Mouse (Mus musculus) adrenal gland, postnatal 10 days (tissue): ENCODE measurements around the gene Pcnx. TPM values are rescaled to one million over a fixed set of nuclear protein-coding genes. Genes with fewer than 3 reads are reported as not detected.

ENCODE experiments used
- DNase-seq: peaks from one replicate; pipeline ENCODE4 v3.0.0; 2021; ENCODE audit warnings: mixed read lengths
- total RNA-seq, 2 experiments: library from RNA; stranded (reverse); gene quantifications; 2 replicates each; pipeline ENCODE4 v1.2.3; 2021

Pcnx gene
- total RNA-seq, 2 experiments from 2014 or later: 46.5 to 52.0 TPM

GRCm38 (mm10) chr12:81905865-81906264 is 46.0 kb downstream of the Pcnx start:
- no peak for DNase-seq

DNA sequence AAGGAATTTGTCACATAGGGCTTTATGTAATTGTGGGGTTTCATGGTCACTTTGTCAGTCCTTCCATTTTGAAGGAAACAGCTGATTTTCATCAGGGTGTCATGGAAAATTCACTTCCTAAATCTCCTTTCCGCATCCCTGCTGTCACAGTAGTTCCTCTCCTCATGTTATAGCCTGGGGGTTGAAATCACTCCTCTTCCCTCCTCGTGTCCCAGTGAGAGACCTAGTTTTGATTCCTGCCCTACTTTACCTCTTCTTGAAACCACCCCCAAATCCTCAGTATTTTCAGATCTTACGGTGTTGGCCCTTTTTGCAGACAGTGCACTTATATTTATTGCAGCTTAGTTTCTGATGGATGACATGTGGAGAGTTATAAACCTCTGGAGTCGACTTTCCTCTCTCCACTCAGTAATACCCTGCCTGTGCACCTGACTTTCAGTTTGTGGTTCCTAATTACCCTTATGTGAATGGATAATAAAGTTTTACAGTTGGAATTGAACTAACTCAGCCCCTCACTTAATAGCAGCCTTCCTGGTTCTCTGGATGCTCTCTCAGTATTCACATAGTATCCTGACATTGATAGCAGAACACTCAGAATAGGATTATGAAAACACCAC is 48.0 kb downstream of the Pcnx start:
- no peak for DNase-seq

- DNase-seq: no peak
Observed at GRCm38 (mm10) chr12:81910439-81910838, 50.6 kb downstream of the Pcnx start.

- DNase-seq: peak; percentile 82
Observed at GRCm38 (mm10) chr12:81915176-81915950, 55.5 kb downstream of the Pcnx start.

- no peak for DNase-seq
Observed at GRCm38 (mm10) chr12:81918346-81918745, 58.5 kb downstream of the Pcnx start.

GRCm38 (mm10) chr12:81918886-81919285 is 59.1 kb downstream of the Pcnx start:
- no peak for DNase-seq

GRCm38 (mm10) chr12:81920027-81920426 is 60.2 kb downstream of the Pcnx start:
- no peak for DNase-seq

- DNase-seq: no peak
Observed at GRCm38 (mm10) chr12:81920614-81921013, 60.8 kb downstream of the Pcnx start.

- DNase-seq: no peak
Observed at GRCm38 (mm10) chr12:81921785-81922184, 62.0 kb downstream of the Pcnx start.

DNA sequence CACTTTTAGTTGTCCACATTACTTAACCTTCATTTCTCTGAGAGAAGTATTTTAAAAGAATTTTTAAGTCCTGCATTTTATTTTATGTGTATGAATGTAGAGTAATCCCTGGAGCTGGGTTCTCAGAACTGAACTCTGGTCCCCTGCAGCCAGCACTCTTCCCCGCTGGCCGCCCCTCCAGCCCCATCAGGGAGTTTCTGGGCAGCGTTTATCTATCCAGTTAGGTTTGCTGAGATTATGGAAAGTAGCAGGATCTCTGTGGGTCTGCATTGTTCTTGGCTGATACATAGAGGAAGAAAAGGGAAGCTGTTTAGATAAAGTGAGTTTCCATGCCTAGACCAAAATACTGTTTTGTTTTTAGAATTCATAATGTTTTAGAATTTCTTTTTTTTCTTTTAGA is 63.0 kb downstream of the Pcnx start:
- no peak for DNase-seq

- no peak for DNase-seq
Observed at GRCm38 (mm10) chr12:81927163-81927562, 67.3 kb downstream of the Pcnx start.

DNA sequence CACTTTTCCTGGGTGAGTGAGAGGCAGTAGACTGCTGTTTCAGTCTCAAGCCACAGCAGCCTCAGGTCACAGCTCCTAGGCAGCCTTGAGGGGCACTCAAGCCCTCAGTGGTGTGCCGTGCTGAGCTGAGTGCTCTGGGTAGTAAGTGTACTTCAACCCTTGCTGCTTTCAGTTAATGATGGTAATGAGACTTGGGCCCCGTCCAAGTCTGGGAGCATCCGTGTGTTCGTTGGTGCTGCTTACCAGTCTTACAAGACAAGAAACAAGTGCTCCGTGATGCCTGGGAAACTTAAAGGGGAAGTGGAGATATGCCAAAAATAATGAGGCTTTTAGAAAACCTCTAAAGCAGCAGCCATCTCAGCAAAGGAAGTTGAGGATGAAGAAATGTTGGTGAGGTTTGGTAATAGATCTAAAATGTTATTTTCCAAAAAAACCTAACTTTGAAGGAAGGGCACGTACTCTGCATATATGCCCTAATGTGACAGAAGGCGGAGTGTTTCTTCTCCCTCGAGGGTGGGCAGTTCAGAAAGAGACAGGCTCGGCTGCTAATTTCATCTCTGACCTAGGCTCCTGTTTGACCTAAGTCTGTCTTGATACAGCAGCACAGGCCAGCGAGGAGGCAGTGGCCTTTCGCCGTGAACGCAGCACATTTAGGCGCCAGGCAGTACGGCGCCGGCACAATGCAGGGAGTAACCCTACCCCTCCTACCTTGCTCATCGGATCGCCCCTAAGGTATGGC is 68.0 kb downstream of the Pcnx start:
- no peak for DNase-seq

- DNase-seq: no peak
Observed at GRCm38 (mm10) chr12:81928382-81928770, 68.6 kb downstream of the Pcnx start.

DNA sequence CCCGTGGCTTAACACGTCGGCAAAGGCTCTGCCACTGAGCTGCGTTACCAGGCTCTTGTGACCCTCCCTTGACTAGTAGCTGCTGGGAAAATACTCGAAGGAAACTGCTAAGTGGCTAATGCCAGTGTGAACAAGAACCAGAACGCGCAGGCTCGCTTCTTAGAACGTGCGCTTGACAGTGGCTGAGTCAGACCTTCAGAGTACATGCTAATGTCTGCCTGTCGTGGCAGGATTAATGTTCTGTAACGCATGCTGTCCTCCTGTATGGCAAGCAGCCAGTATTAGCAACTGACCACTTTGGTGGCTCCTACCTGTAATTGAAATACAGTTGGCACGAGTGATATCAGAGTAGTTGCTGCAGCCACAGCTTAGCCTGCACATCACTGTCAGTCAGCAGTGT is 72.2 kb downstream of the Pcnx start:
- no peak for DNase-seq

- no peak for DNase-seq
Observed at GRCm38 (mm10) chr12:81933430-81933829, 73.6 kb downstream of the Pcnx start.

DNA sequence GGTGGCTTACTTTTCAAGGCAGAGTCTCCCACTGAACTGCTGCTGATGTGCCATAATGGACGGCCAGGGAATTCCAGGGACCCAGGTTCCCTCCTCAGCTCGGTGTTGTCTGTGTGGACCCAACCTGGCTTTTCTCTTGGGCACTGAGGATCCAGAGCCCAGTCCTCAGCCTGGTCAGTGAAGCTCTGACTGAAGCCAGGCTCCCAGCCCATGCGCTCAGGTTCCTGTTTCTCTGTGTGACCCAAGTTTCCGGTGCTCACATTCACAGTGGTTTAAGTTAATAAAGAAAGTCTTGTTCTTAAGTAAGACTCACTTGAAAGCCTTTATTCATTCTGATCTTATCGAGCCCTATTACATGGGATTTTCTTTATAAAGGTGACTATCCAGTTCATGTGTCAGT is 74.7 kb downstream of the Pcnx start:
- no peak for DNase-seq

GRCm38 (mm10) chr12:81936066-81936465 is 76.2 kb downstream of the Pcnx start:
- no peak for DNase-seq

- DNase-seq: no peak
Observed at GRCm38 (mm10) chr12:81941191-81941590, 81.4 kb downstream of the Pcnx start.

DNA sequence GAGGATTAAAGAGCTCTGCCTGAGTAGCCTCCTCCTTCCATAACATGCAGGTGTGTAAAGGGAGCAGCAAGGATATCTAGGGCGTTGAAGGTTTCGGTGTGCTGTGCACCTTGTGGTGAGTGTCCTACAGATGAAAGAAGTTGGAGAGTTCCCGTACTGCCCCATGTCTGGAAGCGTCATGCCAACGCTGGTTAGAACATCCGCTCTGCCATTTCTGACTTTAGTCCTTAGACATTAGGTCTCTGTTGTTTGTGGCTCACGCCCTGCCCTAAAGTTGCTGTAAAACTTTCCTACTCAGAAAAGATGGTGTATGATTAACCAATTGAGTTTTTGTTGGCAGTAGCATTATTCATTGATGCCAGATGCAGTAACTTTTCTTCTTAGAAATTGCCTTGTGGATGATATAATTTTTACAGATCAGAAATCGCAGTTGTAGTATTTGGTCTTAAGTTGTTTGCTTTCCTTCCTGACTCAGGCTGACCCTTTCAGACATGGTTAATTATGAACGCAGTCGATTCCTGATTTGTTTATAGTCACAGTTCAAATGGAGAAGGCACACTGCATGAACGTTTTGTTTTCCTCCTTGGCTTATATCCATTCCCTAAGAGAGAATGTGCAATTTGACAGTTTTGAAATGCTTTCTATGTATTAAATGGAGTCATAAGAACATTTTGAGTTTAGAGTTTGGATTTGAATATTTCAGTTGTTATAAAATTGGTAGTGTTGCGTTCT is 83.7 kb downstream of the Pcnx start:
- no peak for DNase-seq

DNA sequence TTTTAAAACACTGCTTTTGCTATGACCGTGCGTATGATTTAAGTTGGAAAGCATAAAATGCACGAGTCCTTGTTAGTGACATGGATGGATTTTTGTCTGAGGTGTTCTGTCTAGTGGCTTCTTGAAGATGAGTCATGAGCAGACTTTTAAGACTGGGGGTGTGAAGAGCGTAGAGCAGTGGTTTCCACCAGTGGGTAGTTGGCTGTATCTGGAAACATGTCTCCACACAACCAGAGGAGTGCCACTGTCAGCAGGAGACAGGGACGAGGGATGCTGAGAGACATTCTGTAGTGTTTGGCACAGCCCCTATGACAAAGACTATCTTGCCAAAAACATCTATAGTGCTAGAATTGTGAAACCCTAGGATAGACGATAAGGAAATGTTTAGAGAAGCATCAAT is 89.2 kb downstream of the Pcnx start:
- no peak for DNase-seq

DNA sequence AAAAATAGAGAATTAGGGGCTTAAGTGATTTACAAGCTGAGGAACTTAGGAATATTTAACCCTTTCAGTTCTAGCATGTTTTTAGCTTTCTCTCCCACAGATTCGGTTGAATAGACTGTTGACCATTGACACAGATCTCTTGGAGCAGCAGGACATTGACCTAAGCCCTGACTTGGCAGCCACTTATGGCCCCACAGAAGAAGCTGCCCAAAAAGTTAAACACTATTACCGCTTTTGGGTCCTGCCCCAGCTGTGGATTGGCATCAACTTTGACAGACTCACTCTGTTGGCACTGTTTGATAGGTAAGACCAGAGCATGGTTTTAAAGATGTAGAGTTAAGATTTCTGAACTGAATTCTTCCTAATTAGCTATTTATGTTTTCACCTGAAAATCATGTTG is 90.2 kb downstream of the Pcnx start:
- peak; percentile 46 for DNase-seq

GRCm38 (mm10) chr12:81958351-81958750 is 98.5 kb downstream of the Pcnx start:
- DNase-seq: peak; percentile 40

DNA sequence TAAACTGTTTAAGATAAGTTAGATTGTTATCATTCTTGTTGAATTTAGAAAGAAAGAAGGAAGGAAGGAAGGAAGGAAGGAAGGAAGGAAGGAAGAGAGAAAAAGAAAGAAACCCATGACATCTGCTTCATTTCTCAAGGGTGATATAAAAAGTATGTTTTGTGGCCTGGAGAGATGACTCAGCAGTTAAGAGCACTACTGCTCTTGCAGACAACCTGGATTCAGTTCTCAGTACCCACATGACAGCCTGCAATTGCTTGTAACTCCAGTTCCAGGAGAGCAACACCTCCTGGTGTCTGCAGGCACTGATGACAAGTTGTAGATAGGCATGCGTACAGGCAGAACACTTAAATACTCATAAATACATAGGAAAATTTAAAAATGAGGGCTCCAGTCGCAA is 105.6 kb downstream of the Pcnx start:
- DNase-seq: no peak
